Mouse (Mus musculus) intestine, embryonic 16.5 days (tissue): ENCODE data around the gene Arhgef12. TPM values are rescaled to one million over a fixed set of nuclear protein-coding genes. Genes with fewer than 3 reads are reported as not detected.

Source experiments
- ATAC-seq: fragments of 200-750 bp; cut with Nextera tagmentation; 2 replicates; pipeline ENCODE4 v1.8.0; 2017; ENCODE audit warnings: moderate TSS enrichment, moderate library complexity
- H3K27ac ChIP-seq: fragments of 300-500 bp; sonication (generic); 2 replicates; pipeline ENCODE4 v1.5.1; 2014; ENCODE audit warnings: mild to moderate bottlenecking, low read length
- H3K27me3 ChIP-seq: fragments of 300-500 bp; sonication (generic); replicated peaks from 2 replicates; pipeline ENCODE4 v1.6.1; 2014; ENCODE audit warnings: low read length, control low read depth, mixed read lengths; ENCODE audit not compliant: control insufficient read depth, insufficient read depth
- H3K36me3 ChIP-seq: fragments of 300-500 bp; sonication (generic); 2 replicates; pipeline ENCODE4 v1.6.1; 2014; ENCODE audit warnings: low read length, control low read depth; ENCODE audit not compliant: control insufficient read depth, insufficient read depth
- H3K4me1 ChIP-seq: fragments of 300-500 bp; sonication (generic); 2 replicates; pipeline ENCODE4 v1.6.1; 2014; ENCODE audit warnings: low read length, control low read depth, mixed read lengths; ENCODE audit not compliant: control insufficient read depth, insufficient read depth
- H3K4me2 ChIP-seq: fragments of 300-500 bp; sonication (generic); 2 replicates; pipeline ENCODE4 v1.6.1; 2014; ENCODE audit warnings: low read depth, low read length, control low read depth
- H3K4me3 ChIP-seq: fragments of 300-500 bp; sonication (generic); 2 replicates; pipeline ENCODE4 v1.5.1; 2014; ENCODE audit warnings: mild to moderate bottlenecking, low read length
- H3K9ac ChIP-seq: fragments of 300-500 bp; sonication (generic); 2 replicates; pipeline ENCODE4 v1.6.1; 2014; ENCODE audit warnings: low read depth, low read length
- H3K9me3 ChIP-seq: fragments of 300-500 bp; sonication (generic); 2 replicates; pipeline ENCODE4 v1.6.1; 2016; ENCODE audit warnings: low read length, control low read depth; ENCODE audit not compliant: control insufficient read depth
- WGBS: fragments of 180-500 bp; shearing (Covaris S2); extraction: QIAGEN DNeasy Blood & Tissue Kit; methylation state at CpG from one replicate; pipeline ENCODE4 v1.1.7; 2014; 5-methylcytosine and 5-hydroxymethylcytosine counted together
- polyA plus RNA-seq: library from polyadenylated mRNA; unstranded; fragments of >200 nt; fragmentation: Nextera tagmentation; extraction: Ambion mirVana; gene quantifications from 2 replicates; pipeline ENCODE4 v1.2.1, GENCODE M21; 2015

Gene Arhgef12
- polyA plus RNA-seq: 5.2 and 5.6 TPM in 2 replicates

GRCm38 (mm10) chr9:43107187-43107517, at the start of gene Arhgef12:
Gene Arhgef12, minus strand, starts transcription at chr9:43107239.
- Histone ChIP-seq H3K9me3 (no peaks in the 10 kb centered on the region), H3K27me3 (no peaks in the 10 kb centered on the region), H3K4me2 (peak within 1 kb of the TSS; percentile 77), H3K36me3 (no peaks in the 10 kb centered on the region), H3K4me3 (peak within 1 kb of the TSS; percentile 89), H3K9ac (peak within 1 kb of the TSS; percentile 93), H3K4me1 (peaks cover 16% of the 10 kb centered on the region), H3K27ac (peak within 1 kb of the TSS; percentile 93)
- ATAC-seq: no peak
- WGBS: 21% methylated on average over 10 of the region's 10 CpGs

GRCm38 (mm10) chr9:43155960-43156359, 48.9 kb upstream of the Arhgef12 start:
- WGBS: 74% methylated on average over 6 of the region's 6 CpGs
- Histone ChIP-seq H3K9me3 (no peaks in the 10 kb centered on the region), H3K4me3 (no peak overlapping the region), H3K4me1 (no peaks in the 10 kb centered on the region), H3K27ac (no peak overlapping the region), H3K9ac (no peak overlapping the region), H3K36me3 (no peaks in the 10 kb centered on the region), H3K27me3 (no peaks in the 10 kb centered on the region), H3K4me2 (no peak overlapping the region)
- ATAC-seq: no peak

DNA sequence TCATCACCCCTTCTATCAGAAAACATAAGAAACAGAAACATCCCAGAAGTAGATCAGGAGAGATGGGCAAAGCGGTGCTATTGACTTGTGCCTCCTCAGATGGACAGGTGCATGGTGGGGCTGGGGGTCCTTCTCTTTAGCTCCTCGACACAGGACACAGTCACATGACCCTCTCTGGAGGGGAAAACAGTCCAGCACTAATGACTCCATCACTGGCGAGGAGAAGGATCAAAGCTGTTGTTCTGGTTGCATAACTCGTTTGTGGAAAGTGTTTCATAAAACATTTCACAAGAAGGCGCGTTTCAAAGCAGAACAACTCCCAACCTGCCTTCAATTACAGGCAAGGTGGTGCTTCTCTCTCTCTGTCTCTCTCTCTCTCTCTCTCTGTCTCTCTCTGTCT, 44.7 kb upstream of the Arhgef12 start:
- Histone ChIP-seq H3K9ac (no peak overlapping the region), H3K36me3 (no peaks in the 10 kb centered on the region), H3K4me3 (no peak overlapping the region), H3K27me3 (no peaks in the 10 kb centered on the region), H3K4me2 (no peak overlapping the region), H3K9me3 (no peaks in the 10 kb centered on the region), H3K4me1 (peaks cover 4% of the 10 kb centered on the region; the same call in 1 of the 2 replicates), H3K27ac (no peak overlapping the region)
- ATAC-seq: no peak
- WGBS: 76% methylated on average over 6 of the region's 6 CpGs

DNA sequence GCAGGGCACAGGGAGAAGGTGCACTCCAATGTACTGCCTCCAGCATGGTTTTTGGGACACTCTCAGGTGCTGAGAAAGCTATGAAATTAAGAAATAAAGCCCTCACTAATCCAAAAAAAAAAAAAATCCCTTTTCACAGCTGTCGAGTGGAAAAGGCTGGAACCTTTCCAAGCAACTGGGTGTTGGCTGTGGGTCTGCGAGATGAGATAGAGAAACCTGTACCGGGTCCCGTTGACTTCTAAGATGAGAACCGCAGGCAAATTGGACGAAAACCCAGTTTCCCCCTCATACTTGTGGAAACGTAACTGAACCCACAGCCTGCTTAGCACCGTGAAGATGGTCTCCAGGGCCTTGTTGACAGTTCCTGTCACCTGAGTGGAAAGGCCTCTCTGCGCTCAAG, 43.9 kb upstream of the Arhgef12 start:
- no peak for ATAC-seq
- 59% methylated on average over 9 of the region's 9 CpGs for WGBS
- no peak overlapping the region for H3K4me3 ChIP-seq

DNA sequence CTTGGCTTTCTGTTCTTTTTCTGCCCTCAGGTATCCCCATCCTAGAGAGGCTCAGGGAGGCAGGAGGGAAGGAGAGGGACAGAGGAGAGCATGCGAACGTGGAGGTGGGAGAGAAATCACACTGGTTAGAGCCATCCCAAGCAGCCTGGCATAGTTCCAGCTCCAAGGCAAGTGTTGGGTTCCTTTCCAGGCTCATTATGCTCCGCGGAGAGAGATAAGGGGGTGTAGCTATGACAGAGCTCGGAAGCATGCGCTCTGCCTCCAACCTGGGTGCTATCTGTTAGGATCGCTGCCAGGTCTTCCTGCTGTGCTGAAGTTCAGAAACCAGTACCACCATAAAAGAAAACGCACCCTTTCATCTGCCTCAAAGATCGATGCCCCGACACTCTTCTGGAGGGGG, 43.0 kb upstream of the Arhgef12 start:
- H3K4me1 ChIP-seq: peaks cover 4% of the 10 kb centered on the region; the same call in 1 of the 2 replicates
- no peaks in the 10 kb centered on the region for H3K27me3 ChIP-seq
- peak overlapping the region; percentile 38; the same call in 1 of the 2 replicates for H3K4me2 ChIP-seq
- H3K27ac ChIP-seq: no peak overlapping the region
- no peaks in the 10 kb centered on the region for H3K36me3 ChIP-seq
- 24% methylated on average over 10 of the region's 10 CpGs for WGBS
- no peak overlapping the region for H3K4me3 ChIP-seq
- peak; percentile 95 for ATAC-seq
- H3K9ac ChIP-seq: no peak overlapping the region
- no peaks in the 10 kb centered on the region for H3K9me3 ChIP-seq

More for the DNA sequence above, 43.9 kb upstream of the Arhgef12 start:
- no peak overlapping the region for H3K27ac ChIP-seq
- H3K9ac ChIP-seq: no peak overlapping the region
- peaks cover 4% of the 10 kb centered on the region; the same call in 1 of the 2 replicates for H3K4me1 ChIP-seq
- H3K9me3 ChIP-seq: no peaks in the 10 kb centered on the region
- no peaks in the 10 kb centered on the region for H3K27me3 ChIP-seq
- no peaks in the 10 kb centered on the region for H3K36me3 ChIP-seq
- H3K4me2 ChIP-seq: no peak overlapping the region

DNA sequence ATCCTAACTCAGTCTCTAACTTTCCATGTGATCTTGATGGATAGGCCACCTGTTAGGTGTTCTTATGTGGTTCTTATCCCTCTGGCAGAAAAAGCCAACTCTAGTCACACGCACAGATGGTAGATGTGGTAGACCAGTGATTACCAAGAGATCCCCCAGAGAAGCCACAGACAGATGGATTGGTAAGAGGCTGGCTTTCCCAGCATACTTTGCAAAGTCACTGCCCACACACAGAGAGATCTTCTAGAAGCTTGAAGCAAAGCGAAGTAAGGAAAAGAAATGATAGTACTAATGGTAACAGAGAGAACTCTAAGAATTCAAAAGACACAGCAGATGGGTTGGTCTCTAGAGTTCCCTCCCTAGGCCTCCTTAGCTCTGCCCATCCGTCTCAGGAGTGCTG, 42.5 kb upstream of the Arhgef12 start:
- peaks cover 7% of the 10 kb centered on the region for H3K4me1 ChIP-seq
- no peak overlapping the region for H3K4me2 ChIP-seq
- no peak overlapping the region for H3K4me3 ChIP-seq
- no peak for ATAC-seq
- no peak overlapping the region for H3K9ac ChIP-seq
- H3K27ac ChIP-seq: no peak overlapping the region
- H3K36me3 ChIP-seq: no peaks in the 10 kb centered on the region
- no peaks in the 10 kb centered on the region for H3K27me3 ChIP-seq
- no peaks in the 10 kb centered on the region for H3K9me3 ChIP-seq
- 88% methylated on average over 3 of the region's 3 CpGs for WGBS

- no peaks in the 10 kb centered on the region for H3K27me3 ChIP-seq
- peaks cover 7% of the 10 kb centered on the region; the same call in 1 of the 2 replicates for H3K4me1 ChIP-seq
- no peak overlapping the region for H3K4me2 ChIP-seq
- H3K9ac ChIP-seq: no peak overlapping the region
- WGBS: 81% methylated on average over 4 of the region's 4 CpGs
- H3K9me3 ChIP-seq: no peaks in the 10 kb centered on the region
- no peak for ATAC-seq
- no peak overlapping the region for H3K4me3 ChIP-seq
- no peak overlapping the region for H3K27ac ChIP-seq
- no peaks in the 10 kb centered on the region for H3K36me3 ChIP-seq
Observed at GRCm38 (mm10) chr9:43145196-43145595, 38.2 kb upstream of the Arhgef12 start.

GRCm38 (mm10) chr9:43144206-43144810, 37.3 kb upstream of the Arhgef12 start:
- Histone ChIP-seq H3K27me3 (no peaks in the 10 kb centered on the region), H3K36me3 (no peaks in the 10 kb centered on the region), H3K4me3 (no peak overlapping the region), H3K27ac (no peak overlapping the region), H3K9me3 (no peaks in the 10 kb centered on the region), H3K4me1 (peaks cover 7% of the 10 kb centered on the region; the same call in 1 of the 2 replicates), H3K9ac (no peak overlapping the region), H3K4me2 (no peak overlapping the region)
- 0 out of 2 replicates have a peak, but pooled peaks have one; percentile 36 for ATAC-seq
- 61% methylated on average over 12 of the region's 12 CpGs for whole genome bisulfite sequencing

DNA sequence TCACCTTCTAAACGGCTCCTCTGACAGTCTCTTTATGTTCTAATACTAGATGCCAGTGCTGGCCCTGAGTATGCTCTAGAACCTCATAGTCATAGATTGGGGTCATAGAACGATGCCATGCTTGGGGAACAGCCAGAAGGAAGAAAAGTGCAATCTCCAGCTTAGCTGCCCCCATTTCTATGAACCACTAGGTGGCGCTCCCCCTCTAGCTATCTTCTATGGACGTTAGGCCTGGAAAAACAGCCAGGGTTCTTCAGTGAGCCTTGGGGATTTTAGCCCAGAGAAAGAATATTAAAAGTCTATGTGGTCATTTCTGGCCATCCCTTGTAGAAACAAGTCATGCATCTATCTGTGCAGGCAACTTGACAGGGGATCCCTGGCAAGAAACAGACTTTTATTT, 34.8 kb upstream of the Arhgef12 start:
- ATAC-seq: 0 out of 2 replicates have a peak, but pooled peaks have one; percentile 36
- H3K4me2 ChIP-seq: no peak overlapping the region
- H3K27ac ChIP-seq: no peak overlapping the region
- H3K9ac ChIP-seq: no peak overlapping the region
- no peaks in the 10 kb centered on the region for H3K36me3 ChIP-seq
- no peaks in the 10 kb centered on the region for H3K27me3 ChIP-seq
- H3K9me3 ChIP-seq: no peaks in the 10 kb centered on the region
- 4% methylated on average over 4 of the region's 4 CpGs for WGBS
- no peak overlapping the region for H3K4me3 ChIP-seq
- H3K4me1 ChIP-seq: peaks cover 7% of the 10 kb centered on the region; the same call in 1 of the 2 replicates

- Histone ChIP-seq H3K36me3 (no peaks in the 10 kb centered on the region), H3K27me3 (no peaks in the 10 kb centered on the region), H3K4me1 (no peaks in the 10 kb centered on the region), H3K4me2 (no peak overlapping the region), H3K4me3 (no peak overlapping the region), H3K9ac (no peak overlapping the region), H3K9me3 (no peaks in the 10 kb centered on the region), H3K27ac (no peak overlapping the region)
- WGBS: 76% methylated on average over 3 of the region's 3 CpGs
- ATAC-seq: no peak
Observed at GRCm38 (mm10) chr9:43133525-43133924, 26.5 kb upstream of the Arhgef12 start.
